Mouse (Mus musculus): Measurements from ENCODE around the gene Efhd2.

Gene Efhd2

DNA sequence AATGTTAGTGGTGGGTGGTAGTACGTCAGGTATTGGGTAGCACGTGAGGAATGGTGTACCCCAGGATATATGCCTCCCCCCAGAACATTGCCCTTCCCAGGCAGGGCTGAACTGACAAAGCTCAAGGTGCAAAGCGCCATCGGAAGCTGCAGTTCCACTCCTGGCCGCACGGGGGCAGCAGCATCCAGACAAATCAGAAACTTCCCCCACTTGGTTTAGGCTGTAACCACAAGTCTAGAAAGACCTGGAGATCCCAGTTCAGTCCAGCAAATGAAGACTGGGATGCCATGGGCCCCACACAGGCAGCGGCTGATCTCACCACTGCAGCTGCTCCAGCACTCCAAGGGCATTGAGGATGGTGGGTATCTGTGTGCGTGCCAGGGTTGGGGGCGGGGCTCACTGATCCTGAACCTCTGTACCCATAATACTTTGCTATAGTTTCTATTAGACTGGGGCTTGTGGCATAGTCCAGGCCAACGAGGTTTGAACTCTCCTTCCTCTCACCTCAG lies 17.2 kb downstream of the Efhd2 start:
- DNase-seq: peak; percentile 89 to 90

DNA sequence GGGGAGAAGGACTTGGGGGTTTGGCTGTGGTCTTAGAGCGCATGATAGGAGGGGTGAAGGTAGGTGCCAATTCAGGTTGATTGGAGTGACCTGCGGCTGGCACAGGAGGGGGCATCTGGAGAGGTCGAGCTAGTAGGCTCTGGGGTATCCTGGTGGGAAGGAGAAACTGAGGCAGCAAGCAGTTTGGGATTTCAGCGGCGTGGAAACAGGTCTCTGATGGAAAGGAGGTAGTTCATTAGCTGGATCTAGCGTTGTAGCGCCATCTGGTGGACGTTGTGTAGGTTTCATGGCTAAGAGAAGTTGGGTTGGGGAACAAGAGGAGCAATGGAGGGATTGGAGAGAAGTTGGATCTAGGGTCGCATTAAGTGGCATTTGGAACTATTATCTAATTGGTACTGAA lies 21.3 kb downstream of the Efhd2 start:
- DNase-seq: peak; percentile 71 to 74

DNA sequence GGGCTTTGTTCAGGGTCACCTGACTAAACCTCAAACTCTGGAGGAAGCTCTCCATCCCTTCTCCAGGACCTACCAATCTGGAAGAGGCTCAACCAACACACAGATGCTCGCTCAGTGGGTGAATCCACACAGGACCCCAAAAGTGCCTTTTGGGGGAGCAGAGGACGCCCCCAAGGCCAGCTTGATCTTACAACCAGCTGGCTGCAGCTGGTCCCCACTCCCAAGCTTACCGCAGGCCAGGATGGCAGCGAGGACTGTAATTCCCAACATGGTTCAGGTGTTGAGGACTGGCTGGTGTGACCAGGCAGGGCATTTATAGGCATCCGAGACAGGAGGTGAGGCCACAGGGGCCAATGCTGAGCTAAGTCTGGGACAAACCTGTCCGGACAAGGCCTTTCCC lies 28.7 kb downstream of the Efhd2 start, which contains the start of gene Ctrc:
Gene Ctrc (minus strand): TSS at position 361 of the 400 bp plus-strand sequence.
- no peak for DNase-seq

DNA sequence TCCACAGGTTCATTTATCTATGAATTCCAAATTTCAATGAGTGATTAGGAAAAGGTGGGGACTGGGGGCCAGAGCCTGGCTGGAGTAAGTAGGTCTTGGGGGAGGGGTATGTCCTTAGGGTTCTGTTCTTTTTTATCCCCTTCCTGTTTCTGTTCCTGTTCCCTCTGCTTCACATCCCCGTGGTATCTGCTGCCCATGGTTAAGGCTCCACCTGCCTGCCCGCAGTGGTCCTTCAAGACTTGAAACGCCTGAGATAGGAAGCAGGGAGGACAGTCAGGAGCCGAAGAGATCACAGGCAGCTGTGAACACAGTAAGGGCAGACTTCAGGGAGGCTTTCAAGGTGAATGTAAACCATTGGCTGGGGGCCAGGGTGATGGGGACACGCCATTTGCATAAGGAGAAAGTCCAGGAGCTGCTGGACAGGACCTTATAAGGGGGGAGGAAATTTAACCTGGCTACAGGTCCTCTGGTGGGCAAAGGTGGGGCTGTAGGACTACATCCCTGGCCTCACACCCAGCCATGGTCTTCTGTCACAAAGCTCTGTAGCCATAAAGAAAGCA lies 40.1 kb downstream of the Efhd2 start:
- DNase-seq: peak in 1 of 2 experiments; percentile 34

DNA sequence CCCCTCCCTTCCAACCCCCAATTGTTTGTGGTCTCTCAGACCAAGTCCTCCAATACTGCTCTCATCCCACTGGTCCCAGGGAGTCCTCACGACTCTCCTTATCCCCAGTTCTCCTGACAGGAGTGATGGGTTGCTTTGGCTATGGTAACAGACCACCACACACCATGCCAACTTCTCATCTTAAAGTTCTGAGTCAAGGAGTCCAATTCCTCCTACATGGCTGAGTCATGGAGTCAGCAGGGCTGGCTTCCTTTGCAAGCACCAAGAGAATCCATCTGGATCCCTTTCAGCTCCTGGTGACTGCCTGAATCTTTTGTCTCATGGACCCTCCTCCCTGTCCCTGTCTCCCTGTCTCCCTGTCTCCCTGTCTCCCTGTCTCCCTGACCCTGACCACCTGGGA lies 40.8 kb downstream of the Efhd2 start:
- no peak for DNase-seq

DNA sequence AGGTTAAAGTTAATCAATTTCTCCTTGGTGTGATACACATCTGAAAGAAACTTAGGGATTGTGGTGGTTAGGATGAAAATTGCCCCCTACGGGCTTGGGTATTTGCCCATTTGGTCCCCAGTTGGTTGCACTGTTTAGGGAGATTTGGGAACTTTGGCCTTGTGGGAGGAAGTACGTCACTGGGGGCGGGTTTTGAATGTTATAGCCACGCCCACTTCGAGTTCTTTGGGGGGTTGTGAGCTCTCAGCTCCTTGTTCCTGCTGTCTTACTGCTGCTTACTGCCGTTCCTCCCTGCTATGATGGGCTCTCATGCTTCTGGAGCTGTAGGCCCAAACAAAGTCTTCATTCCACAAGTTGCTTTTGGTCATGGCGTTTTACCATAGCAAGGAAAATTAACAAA lies 43.4 kb downstream of the Efhd2 start:
- no peak for DNase-seq

DNA sequence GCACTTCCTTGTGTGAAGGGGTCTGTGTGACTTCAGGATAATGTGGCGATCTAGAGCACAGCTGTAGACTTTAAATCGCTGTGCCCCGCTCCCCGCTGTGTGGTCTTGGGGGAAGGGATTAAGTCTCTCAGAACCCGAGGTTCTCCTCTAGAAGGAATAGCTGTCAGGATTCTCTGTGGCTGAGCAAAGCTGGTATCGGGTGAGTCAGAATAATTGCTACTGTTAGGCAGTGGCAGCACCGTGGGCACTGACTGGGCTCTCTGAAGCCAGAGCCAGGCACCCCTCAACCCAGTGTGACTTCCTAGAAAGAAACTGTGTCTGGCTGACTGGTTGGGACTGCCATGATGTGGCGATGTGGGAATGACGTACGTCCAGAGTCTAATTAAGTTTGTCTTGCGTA lies 44.3 kb downstream of the Efhd2 start:
- DNase-seq: no peak

DNA sequence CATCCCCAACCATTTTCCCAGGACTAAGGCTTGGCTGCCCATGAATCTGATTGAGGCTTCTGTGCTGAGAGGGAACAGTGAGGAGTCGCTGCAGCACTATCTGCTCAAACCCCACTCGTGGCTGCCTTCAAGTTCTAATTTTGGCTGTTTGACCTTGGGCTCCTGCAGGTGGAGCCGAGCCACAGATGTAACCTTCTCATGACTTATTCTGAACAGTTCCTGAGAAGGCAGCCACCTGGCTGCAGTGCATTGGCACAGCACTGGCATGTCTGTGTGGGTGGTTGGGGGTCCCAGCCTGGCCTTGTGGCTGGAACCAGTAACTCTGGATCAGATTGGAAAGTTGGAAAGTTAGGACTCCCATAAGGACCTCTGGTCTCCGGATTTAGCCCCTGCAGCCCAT lies 46.5 kb downstream of the Efhd2 start:
- no peak for DNase-seq

DNA sequence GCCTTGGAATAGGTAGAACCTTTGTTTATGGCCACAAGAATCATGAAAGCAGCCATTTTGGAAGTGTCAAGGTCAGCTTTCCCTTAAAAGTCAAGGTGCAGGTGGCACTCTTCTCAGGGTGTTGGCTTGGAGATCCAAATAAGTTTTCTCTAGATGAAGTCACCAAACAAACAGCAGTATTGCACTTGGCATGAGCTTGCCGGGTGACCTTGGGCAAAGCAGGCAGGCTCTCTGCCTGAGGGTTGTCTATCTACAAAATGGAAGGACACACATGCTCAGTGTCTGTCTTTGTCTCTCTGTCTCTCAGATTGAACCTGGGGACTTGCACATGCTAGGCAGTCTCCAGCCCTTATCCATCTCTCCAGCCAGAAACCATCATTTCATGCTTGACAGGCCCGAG lies 47.3 kb downstream of the Efhd2 start:
- no peak for DNase-seq

DNA sequence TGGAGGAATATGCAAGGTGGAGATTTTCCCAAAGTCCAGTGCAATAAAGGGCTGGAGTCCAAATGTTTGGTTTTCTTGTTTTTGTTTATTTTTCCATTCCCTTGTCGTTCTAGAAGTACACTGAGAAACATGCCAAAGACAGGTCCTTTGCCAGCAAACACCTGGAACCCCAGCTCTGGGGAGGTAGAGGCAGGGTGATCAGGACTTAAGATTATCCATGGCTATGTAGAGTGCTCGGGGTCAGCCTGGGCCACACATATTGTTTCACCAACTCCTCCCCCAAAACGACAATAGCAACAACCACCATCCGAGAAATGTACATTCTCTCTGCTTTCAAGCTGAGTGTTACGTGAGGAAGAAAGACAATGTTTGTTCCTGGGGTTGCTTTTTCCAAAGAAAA lies 48.7 kb downstream of the Efhd2 start, which contains the start of gene Cela2a:
Gene Cela2a (minus strand): TSS at position 101 of the 400 bp plus-strand sequence.
- no peak for DNase-seq

DNA sequence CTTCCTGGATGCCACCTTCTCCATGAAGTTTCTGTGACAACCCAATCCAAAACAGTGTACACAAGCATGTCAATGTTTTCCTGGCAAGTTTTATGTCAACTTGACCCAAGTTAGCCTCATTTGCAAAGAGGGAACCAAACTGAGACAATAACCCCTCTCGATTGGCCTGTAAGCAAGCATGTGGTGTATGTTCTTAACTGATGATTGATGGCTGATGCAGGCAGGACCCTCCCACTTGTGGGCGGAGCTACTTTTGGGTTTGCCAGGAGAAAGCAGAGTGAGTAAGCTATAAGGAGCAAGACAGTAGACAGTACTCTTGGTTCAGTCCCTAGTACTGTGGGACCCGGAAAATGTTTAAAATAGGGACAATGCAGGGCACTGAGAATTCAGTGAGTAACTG lies 51.7 kb downstream of the Efhd2 start:
- peak; percentile 29 to 43 for DNase-seq

DNA sequence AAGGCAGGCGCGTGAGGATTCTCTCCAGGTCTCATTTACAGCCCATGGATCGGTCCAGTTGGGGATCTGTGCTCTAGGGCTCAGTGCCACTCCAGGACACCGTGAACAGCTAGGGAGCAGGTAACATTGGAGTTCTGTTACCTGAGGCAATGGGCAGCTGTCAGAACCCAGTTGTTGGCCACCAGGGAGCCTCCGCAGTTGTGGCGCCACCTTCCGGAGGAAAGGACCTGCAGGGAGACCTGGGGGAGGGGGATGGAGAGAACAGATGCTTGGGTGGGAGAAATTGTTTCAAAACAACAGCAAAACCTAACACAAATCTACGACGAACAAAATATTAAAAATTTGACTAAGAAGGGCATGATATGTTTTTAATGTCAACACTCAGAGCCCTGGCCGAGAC lies 52.6 kb downstream of the Efhd2 start:
- DNase-seq: peak; percentile 64 to 68

DNA sequence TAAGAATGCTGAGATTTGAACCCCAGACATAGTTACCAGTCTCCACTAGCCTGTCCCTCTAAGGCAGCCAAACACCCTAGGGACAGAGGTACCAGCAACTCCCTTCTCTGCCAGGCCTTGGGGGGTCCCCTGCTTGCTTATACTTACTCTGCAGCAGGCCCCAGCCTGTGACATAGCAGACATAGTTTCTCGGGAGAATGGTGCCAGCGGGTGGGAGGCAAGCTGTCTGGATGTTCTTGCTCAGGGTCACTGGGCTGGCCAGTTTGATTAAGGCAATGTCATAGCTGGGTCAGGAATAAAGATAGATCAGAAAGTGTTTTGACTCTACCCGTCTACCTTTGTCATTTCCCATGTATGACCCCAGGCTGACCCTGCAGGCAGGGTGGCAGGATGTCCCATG lies 53.5 kb downstream of the Efhd2 start:
- no peak for DNase-seq

DNA sequence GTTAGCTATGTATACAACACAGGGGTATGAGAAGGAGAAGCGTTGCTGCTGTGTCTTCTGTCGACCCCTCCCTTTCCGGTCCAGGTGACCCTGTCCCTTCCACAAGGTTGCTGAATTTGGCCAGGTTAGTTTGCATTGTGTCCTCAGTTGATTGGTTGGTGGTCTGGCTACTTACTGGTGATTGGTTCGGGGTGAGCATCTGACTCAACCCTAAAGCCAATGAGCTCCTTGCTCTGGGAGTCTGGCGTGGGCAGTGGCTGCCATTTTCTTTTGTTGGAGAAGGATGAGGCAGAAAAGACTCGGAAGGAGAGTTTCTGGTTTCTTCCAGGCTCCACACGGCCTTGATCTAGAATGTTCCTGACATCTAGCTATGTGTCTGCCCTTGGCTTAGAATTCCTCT lies 55.4 kb downstream of the Efhd2 start:
- DNase-seq: no peak

DNA sequence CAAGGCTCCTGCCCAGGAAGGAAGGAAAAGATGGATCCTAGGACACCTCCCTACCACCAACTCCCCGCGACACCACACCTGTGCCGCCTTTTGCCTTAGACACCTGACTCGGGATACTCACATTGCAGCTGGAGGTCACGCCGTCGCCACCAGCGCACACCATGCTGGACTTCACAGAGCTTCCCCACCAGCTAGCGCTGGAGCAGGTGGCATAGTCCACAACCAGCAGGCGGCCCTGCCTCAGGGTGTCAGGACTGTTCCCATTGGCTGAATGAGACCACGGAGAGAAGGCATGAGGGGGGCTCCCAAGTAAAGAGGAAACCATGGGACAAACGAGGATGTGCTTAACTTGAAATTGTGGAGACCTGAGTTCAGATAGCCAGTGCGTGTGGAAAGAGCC lies 55.9 kb downstream of the Efhd2 start:
- no peak for DNase-seq

DNA sequence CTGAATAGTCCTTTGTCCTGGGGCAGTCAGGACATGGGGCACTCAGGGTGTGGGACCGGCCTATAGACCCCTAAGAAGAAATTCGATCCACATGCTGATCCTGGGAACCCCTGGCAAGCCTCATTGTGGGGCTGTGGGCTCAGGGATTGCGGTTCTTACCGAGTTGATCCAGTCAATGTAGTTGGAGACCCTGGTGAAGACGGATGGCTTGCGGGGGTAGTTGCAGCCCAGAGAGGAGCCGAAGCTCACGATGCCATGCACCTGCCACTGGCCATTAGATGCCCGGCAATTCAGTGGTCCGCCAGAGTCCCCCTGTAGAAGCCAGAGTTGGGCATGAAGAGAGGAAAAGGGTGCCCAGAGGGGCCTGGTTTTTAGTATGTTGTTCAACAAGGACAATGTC lies 57.0 kb downstream of the Efhd2 start:
- no peak for DNase-seq

DNA sequence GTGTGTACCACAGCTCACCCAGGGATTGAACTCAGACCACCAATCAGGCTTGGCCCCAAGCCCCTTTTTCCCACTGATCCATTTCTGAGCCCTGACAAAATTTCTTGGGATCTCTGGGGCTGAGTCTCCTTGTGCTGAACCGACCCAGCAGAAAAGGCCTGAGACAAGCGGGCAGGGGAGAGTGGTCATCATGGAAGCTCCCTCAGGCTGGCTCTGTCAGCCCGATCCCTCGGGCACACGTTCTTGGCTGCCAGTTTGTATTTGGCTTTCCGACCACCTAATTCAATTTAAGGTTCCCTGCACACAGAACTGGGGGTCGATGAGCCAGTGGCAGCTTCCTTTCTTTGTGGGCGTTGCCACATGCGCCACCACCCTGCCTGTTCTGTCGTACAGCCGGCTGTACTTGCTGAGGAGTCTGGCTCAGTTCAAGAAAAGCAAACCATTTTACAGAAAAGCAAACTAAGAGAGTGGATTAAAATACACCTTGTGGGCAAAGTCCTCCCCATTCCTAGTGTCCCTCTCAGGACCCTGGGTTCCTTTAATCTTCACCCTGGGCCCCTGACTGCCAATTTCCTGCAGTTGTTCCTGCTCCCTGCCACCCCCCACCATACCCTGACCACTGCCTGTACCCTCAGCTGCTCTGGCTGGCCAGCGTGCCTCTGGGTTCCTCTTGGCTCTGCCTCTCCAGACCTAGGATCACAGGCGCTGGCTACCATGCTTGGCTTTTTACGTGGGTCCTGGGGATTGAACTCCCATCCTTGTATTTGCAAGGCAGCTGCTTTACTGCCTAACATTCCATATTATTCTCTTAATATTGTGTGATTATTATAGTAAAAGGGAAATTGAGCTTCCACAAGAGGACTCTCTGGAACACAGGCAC lies 57.7 kb downstream of the Efhd2 start:
- no peak for DNase-seq

DNA sequence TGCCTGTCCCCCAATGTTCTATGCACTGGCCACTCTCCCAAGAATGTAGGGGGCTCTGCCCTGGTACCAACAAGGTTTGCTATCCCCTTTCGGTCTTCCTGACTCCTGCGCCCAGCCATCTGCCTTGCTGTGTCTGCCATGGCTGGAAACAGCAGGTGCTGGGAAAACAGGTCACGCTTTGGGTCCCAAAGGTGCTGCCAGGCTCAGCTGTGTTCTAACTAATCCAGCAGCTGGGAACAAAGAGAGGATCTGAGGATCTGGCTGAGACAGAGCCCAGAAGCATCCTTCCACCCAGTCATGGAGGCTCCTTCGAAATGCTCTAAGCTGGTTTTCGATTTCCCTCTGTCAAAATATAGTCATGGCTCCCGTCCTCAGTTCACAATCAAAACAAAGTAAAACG lies 58.5 kb downstream of the Efhd2 start:
- no peak for DNase-seq

DNA sequence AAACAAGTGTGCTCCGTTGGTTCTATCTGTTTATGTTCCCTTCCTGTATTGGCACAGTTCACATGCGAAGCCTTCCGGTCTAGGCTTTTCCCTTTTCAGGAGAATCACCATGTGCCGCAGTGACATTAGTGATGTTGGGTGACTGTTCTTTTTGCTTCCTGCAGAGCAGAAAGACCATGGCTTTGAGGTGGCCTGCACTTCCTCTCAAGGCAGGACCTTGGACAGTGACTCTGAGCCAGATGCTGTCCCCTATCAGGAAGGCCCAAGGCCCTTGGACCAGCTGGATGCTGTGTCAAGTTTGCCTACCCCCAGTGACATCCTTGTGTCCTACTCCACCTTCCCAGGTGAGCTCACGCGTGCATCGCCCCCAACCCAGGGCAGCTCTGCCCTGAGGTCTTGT lies 63.3 kb downstream of the Efhd2 start:
- DNase-seq: peak in 1 of 2 experiments; percentile 24

DNA sequence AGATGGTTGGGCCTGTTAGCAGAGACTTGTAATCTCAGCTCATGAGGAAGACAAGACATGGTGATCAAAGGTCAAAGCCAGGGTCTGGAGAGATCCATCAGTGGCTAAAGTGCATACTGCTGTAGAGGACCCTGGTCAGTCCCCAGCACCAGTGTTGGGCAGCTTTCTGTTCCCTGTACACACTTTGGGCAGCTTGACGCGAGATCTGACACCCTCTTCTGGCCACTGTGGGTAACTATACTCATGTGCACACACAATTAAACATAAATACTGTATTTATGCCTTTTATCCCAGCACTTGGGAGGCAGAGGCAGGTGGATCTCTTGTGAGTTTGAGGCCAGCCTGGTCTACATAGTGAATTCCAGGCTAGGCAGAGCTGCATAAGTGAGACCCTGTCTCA lies 63.7 kb downstream of the Efhd2 start:
- DNase-seq: no peak

DNA sequence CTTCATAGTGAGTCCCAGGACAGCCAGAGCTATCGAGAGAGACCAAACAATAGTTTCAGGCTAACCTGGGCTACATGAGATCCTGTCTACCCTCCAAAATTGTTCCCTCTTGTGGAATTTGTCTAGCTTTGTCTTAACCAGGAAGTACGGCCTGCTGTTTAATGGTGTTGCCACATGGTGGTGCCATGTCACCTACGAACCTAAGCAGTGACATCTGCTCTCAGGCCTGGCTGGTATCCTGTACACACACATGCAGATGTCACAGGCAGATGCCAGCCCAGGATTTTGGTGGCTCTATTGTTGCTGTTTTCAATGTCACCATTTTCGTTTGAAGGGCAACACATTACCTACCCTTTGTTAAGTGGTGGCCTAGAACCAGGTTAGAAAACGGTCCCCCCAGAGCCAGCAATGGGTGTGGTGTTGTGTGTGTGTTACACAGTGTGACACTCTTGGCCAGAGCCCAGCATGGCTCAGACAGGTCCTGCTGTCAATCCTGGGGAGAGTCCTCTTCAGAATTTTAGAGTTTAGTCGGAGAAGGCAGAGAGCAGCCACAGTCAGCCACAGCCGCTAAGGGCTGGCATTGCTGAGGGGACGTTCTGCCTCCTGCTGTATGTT lies 64.8 kb downstream of the Efhd2 start:
- peak in 1 of 2 experiments; percentile 20 for DNase-seq

Measured in kidney, postnatal 4 days (tissue).